Mouse (Mus musculus) left cerebral cortex, postnatal 14 days (tissue): ENCODE measurements around the gene Slc25a34. TPM values are rescaled to one million over a fixed set of nuclear protein-coding genes. Genes with fewer than 3 reads are reported as not detected.

Experiments used
- DNase-seq, 2 experiments: peaks; one replicate each; pipeline ENCODE4 v3.0.0; 2021 to 2022; ENCODE audit warnings: low spot score in 2 of 2, mixed read lengths in 1 of 2
- intact Hi-C: fragments of 180-260 bp; cut with DNase I; formaldehyde crosslinking; loops from one replicate; pipeline ENCODE4 v1.15.1; 2025
- total RNA-seq, 2 experiments: library from RNA; stranded (reverse); gene quantifications; 2 replicates each; pipeline ENCODE4 v1.2.3; 2021

The Slc25a34 gene
- total RNA-seq, 2 experiments from 2014 or later, result 2.7 to 2.9 TPM

GRCm38 (mm10) chr4:141622580-141622979, 1.0 kb downstream of the Slc25a34 start:
- no peak for DNase-seq
- intact Hi-C loops, result loop anchor here (10.0 kb wide), 1 partner anchor 222 kb away; the partner anchor contains the start of gene Ctrc

- intact Hi-C loops, result loop anchor here (10.0 kb wide), 1 partner anchor 223 kb away; the partner anchor contains the start of gene Ctrc
- DNase-seq, result no peak
These were observed 1.5 kb downstream of the Slc25a34 start for GRCm38 (mm10) chr4:141622091-141622490.

DNA sequence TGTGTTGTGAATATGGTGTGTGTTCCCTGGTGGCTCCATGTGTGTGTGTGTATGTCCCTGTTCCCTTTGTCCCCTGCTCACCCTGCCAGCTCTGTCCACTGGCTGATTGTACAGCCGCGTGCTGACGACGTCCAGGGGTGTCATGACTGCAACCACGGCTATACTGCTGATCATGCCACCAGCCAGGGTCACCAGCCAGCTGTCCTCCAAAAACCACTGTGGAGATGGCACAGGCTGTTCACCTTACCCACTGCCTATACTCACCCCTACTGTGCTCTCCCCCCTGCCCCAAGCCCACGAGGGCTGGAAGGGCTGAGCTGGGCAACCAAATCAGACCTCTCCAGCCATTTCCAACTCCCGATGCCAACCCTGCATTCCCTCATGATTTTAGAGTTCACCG, 2.3 kb downstream of the Slc25a34 start:
- DNase-seq, result no peak
- intact Hi-C loops, result loop anchor here (10.0 kb wide), 1 partner anchor 224 kb away; the partner anchor contains the start of gene Ctrc

DNA sequence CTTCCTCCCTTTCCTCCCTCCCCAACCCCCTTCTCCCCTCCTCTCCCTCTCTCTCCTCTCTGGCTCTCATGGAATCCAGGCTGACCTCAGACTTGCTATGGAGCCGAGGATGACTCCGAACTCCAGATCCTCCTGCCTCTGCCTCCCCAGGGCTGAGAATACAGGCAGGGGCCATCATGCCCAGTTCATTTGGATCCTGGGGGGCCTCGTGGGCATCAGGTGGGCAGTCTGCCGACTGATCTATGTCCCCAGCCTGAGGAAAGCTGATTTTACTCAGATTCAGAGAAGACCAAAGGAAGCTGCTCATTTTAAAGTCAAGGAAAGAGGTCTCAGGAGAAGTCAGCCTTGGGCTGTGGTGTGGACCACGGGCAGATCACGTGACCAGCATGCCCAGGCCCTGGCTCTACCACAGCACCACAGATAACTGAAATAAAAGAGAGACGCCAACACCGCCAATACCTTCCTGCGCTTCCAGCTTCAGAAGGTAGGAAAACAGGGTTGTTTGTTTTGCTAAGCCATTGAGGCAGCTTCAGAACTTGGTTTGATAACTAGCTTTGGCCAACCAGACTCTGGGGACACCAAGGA, 4.2 kb downstream of the Slc25a34 start:
- DNase-seq, result no peak
- intact Hi-C loops, result no loop called here

DNA sequence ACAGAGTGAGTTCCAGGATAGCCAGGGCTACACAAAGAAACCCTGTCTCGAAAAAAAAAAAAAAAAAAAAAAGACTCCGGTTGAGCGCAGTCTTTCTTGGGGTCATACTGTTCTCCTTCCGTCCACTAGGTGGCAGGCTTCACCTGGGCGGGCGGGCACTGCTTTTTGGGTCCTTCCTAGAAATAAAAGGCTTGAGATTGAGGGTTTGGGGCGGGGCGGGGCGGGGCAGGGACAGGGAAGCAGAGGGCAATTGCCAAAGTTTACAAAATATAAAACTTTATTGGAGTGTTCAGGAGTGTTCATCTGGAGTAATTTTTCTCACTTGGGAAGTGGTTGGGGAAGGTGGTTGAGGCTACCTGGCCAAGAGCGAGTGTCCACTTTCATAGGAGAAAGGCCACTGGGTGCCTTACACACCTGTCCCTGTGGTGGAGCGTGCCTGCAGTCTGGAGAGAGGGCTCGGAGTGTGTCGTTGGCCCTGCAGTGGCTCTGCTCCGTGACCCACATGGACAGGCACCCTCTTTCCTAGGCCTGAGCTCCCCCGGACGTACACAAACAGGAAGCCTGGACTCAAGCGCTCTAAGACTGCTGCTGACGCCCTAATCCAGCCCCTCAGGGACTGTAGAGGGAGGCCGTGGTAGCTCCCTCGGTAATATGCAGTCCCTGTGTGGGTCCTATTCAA, 4.9 kb downstream of the Slc25a34 start, which contains the start of gene Tmem82:
Tmem82 (minus strand) TSS at position 69 of the 679 bp plus-strand sequence.
- peak; percentile 47 for DNase-seq
- intact Hi-C loops, result no loop called here

DNA sequence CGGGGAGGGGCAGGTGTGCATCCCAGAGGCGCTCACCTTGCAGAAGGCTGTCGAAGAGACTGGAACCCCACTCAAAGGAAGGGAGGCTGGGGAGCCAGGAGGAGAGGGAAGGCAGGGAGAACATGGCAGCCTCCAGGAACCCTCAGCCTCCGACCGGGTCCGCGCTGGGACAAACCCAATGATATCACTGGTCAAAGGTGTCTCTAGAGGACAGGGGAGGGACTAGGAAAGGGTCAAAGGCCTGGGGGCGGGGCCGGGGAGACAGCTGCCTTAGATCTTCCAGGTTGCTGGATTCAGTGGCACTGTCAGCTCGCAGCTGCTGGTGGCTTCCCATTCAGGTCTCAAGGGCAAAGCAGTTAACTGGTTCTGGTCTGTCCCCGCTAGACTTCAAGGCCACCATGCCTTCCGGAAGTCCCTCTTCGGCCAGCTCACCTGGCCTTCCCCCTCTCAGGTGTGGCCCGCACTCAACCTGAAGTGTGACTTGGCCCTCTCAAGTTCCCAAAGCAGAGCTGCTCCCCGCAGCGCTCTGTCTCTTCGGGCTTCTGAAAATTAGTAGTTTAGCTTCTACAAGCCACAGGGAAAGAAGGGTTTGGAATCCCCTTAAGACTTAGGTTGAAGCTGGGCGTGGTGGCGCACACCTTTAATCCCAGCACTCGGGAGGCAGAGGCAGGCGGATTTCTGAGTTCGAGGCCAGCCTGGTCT, 5.6 kb downstream of the Slc25a34 start:
- no peak for DNase-seq
- intact Hi-C loops, result no loop called here

DNA sequence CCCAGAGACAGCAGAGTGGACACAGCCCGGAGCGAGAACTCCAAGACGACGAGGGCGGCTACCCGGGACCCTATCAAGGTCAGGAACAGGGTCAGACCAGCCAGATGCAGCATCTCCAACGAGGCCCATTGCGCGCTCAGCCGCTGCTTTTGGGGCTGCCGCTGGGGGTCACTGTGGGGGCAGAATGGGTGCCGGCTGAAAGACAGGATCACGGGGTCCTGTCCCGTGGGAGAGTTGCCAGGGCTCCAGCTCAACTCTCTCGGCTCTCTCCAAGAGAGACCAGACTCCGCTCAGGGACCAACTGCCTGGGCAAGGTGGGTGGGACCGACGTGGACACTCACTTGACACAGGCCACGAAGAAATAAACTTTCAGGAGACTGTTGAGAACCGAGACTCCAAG, 6.3 kb downstream of the Slc25a34 start:
- peak; percentile 41 to 63 for DNase-seq
- intact Hi-C loops, result no loop called here

DNA sequence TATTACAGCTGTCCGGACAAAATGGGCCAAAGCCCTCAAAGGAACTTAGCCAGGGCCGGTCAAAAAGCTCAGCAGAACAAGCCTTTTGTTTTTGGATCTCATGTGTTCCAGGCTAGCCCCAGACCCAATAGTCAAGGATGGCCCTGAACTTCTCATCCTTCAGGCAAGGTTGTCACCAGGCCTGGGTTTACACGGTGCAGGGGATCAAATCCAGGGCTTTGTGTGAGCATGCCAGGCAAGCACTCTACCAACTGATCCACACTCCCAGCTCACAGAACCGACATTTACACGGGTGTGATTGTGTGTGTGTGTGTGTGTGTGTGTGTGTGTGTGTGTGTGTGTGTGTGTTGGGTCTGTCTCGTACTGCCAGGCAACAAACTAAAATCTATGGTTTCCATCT, 6.8 kb downstream of the Slc25a34 start:
- intact Hi-C loops, result no loop called here
- no peak for DNase-seq

GRCm38 (mm10) chr4:141614946-141615345, 8.7 kb downstream of the Slc25a34 start:
- DNase-seq, result no peak
- intact Hi-C loops, result no loop called here

GRCm38 (mm10) chr4:141609538-141609937, 14.1 kb downstream of the Slc25a34 start:
- DNase-seq, result no peak
- intact Hi-C loops, result no loop called here

DNA sequence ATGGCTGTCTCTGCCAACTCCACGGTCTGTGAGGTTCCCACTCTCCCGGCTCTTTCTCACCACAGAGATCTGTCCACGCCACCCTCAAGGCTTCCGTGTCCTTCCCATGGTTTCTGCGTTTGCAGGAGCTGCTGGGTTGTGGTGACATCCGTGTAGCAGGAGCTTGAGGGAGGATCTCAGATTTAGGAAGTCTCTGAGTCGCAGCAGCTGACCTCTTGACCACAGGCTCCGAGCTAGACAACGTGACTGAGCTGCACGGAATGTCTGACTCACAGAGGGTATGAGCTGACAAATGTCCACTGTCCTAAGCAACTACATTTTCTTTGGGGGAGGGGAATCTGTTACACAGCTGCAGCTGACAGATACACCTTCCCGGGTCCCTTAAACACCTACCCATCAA, 17.8 kb downstream of the Slc25a34 start, which contains the start of gene Fblim1:
Fblim1 (minus strand) TSS at position 236 of the 400 bp plus-strand sequence.
- intact Hi-C loops, result no loop called here
- DNase-seq, result no peak

DNA sequence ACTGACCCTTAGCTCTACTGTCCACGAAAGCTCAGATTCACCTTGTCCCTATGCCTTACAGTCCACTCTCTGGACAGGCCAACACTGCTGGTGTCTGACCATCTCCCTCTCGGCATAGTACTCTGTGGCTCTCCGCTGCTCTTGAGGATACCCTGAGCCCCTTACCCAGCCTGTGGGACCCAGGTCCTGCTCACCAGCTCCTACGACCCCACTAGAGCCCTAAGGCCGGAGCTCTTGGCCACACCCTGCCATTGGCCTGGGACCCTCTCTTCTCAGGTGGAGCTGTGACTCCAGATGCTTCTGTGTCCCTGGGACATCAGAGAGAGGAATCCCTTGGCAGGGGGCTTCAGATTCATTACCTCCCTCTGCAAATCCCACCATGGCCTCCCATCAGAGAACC, 18.2 kb downstream of the Slc25a34 start:
- DNase-seq, result no peak
- intact Hi-C loops, result no loop called here

DNA sequence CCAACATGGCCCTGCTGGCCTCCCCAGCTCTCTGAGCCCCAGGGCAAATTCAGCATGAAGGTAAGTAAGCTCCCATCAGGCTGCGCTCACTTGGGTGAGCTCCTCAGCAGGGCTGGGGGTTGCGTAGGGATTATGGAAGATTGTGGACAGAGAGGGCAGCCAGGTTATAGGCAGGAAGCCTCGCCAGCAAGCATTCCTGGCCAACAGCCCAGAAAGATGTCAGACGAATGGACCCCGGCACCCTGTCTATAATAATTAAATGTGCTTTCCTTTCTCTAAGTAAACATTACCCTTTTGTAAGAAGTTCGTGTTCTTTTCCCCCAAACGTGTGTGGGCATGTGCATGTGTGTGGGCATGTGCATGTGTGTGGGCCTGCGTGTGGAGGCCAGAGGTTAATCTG, 19.1 kb downstream of the Slc25a34 start:
- intact Hi-C loops, result no loop called here
- DNase-seq, result no peak

GRCm38 (mm10) chr4:141603921-141604320, 19.7 kb downstream of the Slc25a34 start:
- DNase-seq, result no peak
- intact Hi-C loops, result no loop called here

GRCm38 (mm10) chr4:141602523-141603223, 20.9 kb downstream of the Slc25a34 start:
- intact Hi-C loops, result no loop called here
- no peak for DNase-seq

- DNase-seq, result no peak
- intact Hi-C loops, result no loop called here
These were observed 22.3 kb downstream of the Slc25a34 start for GRCm38 (mm10) chr4:141601148-141601862.

GRCm38 (mm10) chr4:141600364-141600763, 23.3 kb downstream of the Slc25a34 start:
- no peak for DNase-seq

GRCm38 (mm10) chr4:141599251-141600141, 24.1 kb downstream of the Slc25a34 start:
- no peak for DNase-seq
- intact Hi-C loops, result no loop called here

More at GRCm38 (mm10) chr4:141600364-141600763, 23.3 kb downstream of the Slc25a34 start:
- intact Hi-C loops, result no loop called here
